Mouse (Mus musculus): Measurements from ENCODE around the gene Rspo1.

Gene Rspo1

GRCm38 (mm10) chr4:124985671-124986602 lies at the start of gene Rspo1:
TSS of gene Rspo1 (plus strand) at chr4:124986430.
- in situ Hi-C loops (cut with MboI): no loop called here

GRCm38 (mm10) chr4:124936613-124937471 lies 49.4 kb upstream of the Rspo1 start, which contains the start of gene 9930104L06Rik:
TSS of gene 9930104L06Rik (plus strand) at chr4:124937048.
- in situ Hi-C loops (cut with MboI): loop anchor here (25.0 kb wide), 1 partner anchor 125 kb away; the partner anchor contains the start of genes Dnali1 and Snip1

DNA sequence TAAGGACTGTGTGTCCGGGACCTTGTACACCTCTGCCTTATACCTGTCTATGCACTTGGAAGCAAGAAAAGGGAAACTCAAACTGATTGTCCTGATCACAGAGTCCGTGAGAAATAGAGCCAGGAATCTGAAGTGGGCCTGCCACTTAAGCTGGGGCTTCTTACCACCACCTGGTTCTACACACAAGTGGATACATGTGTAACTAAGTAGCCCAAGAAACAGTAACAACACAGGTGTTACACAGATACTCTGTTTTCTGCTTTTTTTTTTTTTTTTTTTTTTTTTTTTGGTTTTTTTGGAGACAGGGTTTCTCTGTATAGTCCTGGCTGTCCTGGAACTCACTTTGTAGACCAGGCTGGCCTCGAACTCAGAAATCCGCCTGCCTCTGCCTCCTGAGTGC lies 47.0 kb upstream of the Rspo1 start, which contains the start of gene Cdca8:
TSS of gene Cdca8 (minus strand) at position 101 of the 400 bp plus-strand sequence.
- in situ Hi-C loops (cut with MboI): loop anchor here (25.0 kb wide), 1 partner anchor 123 kb away; the partner anchor contains the start of genes Dnali1 and Snip1

- in situ Hi-C loops (cut with MboI): loop anchor here (10.0 to 25.0 kb wide), 2 partner anchors 119 to 172 kb away; partner anchors contain the start of genes Dnali1 and Snip1
These were observed 43.2 kb upstream of the Rspo1 start for GRCm38 (mm10) chr4:124943022-124943421.

DNA sequence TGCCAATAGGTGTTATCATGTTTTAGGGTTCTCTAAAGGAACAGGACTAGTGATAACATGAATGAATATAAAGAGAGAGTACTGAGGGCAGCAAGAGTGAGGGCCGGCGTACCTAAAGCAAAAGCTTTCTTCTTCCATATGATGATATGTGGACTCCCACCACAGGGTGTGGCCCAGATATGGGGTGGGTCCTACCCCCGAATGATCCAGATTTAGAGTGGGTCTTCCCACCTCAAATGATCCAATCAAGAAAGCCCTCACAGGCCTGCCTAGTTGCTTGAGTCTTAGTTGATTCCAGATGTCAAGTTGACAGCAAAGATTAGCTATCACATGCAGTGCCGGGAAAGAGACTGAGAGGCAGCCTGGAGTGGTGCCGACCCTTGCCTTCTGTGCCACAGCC lies 42.4 kb upstream of the Rspo1 start:
- in situ Hi-C loops (cut with MboI): loop anchor here (10.0 to 25.0 kb wide), 2 partner anchors 119 to 171 kb away; partner anchors contain the start of genes Dnali1 and Snip1

GRCm38 (mm10) chr4:124944961-124945360 lies 41.3 kb upstream of the Rspo1 start:
- in situ Hi-C loops (cut with MboI): loop anchor here (10.0 to 25.0 kb wide), 2 partner anchors 117 to 170 kb away; partner anchors contain the start of genes Dnali1 and Snip1

DNA sequence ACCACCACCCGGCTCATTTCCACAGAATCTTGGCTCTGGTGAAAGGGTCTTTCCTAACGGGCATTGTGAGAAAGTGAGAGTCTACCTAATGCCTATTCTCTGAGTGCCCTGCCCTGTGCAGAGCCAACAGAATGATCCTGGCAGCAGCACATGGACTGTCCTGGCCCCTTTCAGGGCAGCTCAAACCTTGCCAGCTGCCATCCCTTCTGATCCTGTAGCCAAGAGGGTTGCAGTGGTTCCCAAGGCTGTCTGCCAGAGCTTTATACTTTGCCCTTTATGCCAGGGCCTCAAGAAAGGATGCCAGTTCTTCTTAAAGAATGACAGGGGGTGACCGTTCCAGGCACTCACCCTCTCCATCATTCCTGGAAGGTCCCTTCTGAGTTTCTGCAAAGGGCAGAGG lies 36.7 kb upstream of the Rspo1 start:
- in situ Hi-C loops (cut with MboI): loop anchor here (10.0 to 25.0 kb wide), 2 partner anchors 113 to 165 kb away; partner anchors contain the start of genes Dnali1 and Snip1

DNA sequence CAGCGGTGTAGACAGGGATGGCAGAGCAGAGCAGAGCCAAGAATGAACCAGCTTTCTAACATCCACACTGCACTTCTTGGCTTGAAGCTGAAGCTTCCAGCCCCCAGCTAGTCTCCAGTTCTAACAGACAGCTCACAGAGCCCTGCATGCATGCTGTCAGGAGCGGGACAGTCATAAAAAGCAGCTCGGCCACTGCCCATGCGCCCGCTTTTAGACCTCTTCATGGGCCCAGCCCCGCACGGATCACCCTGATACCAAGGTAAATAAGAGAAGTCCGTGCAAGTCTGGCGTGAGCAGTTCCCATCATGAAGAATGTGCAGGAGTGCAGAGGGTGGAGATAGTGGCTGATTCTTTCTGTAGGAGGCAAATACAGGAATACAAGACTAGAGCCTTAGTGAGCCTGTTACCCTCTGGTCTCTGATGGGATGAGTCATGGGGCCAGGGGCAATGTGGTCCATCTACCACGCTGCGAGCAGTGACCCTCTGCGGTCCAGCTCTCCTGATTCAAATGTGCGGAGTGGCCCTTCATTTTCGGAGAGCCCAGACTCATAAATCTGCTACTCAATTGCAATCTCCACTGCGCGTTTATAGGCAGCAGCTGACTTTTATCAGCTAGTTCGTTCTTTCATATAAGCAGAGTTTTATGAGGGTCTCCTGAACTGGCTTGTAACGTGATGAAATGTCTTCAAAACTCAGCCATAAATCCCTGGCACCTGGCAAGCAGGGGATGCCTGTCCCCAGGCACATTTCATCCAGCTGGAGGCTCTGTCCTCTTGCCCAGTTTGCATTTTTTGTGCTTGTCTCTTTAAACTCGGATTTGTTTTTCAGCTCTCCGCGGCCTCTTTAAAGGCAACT lies 35.8 kb upstream of the Rspo1 start:
- in situ Hi-C loops (cut with MboI): no loop called here

DNA sequence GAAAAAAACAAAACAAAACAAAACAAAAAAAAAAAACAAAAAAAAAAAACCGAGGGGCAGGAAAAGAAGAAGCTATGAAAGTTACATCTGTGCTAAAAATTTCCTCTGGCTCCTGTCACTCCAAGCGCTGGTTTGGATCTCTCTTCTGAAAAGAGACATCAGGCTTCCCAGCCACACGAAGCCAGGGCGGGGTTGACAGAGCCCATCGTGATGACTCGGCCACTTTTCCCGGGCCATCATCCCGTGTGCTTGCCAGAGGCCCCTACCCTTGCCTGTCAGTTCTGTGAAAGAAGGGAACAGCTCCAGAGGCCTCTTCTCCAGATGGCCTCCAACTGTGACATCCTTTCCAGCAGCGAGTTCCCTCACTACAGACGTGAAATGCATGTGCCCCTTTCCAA lies 35.2 kb upstream of the Rspo1 start:
- in situ Hi-C loops (cut with MboI): no loop called here

GRCm38 (mm10) chr4:124953546-124953945 lies 32.7 kb upstream of the Rspo1 start:
- in situ Hi-C loops (cut with MboI): no loop called here

DNA sequence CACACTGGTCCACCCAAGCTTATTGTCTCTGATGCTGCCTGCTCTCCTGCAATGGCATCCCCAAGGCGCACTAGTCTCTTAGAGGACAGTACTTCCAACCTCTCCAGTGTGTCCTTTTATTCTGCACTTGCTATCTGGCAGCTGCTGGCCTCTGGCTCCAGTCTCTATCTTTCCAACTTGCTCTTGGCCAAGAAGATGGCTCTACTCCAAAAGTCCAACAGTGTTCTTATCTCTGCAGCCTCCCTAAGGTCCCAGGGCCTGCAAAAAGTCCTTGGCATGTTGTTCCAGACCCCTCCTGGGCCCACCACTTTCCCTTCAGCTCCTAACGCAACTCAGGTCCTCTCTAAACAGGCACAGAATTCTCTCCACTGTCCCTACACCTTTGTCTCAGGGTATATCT lies 28.9 kb upstream of the Rspo1 start:
- in situ Hi-C loops (cut with MboI): no loop called here

GRCm38 (mm10) chr4:124959062-124959461 lies 27.2 kb upstream of the Rspo1 start:
- in situ Hi-C loops (cut with MboI): no loop called here

DNA sequence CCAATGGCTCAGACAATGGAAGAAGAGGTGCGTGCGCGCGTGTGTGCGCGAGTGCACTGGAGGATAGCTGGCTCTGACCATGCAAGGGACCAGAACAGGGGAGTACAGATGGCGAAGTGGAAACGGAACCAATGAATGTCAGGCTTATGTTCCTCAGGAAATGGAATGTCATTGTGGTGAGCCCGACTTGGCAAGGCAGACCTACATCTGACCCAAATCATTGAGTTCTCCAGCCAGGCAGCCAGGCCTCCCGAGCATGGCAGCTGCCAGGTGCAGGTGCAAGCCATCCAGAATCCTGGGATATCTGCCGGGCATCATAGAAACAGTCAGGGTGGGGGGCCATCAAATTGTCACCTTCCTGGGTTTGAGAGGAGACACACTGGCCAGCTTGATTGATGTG lies 25.3 kb upstream of the Rspo1 start:
- in situ Hi-C loops (cut with MboI): no loop called here

- in situ Hi-C loops (cut with MboI): no loop called here
These were observed 23.7 kb upstream of the Rspo1 start for GRCm38 (mm10) chr4:124962576-124962975.

GRCm38 (mm10) chr4:124964912-124965599 lies 21.2 kb upstream of the Rspo1 start:
- in situ Hi-C loops (cut with MboI): no loop called here

- in situ Hi-C loops (cut with MboI): no loop called here
These were observed 17.5 kb upstream of the Rspo1 start for GRCm38 (mm10) chr4:124968711-124969110.

DNA sequence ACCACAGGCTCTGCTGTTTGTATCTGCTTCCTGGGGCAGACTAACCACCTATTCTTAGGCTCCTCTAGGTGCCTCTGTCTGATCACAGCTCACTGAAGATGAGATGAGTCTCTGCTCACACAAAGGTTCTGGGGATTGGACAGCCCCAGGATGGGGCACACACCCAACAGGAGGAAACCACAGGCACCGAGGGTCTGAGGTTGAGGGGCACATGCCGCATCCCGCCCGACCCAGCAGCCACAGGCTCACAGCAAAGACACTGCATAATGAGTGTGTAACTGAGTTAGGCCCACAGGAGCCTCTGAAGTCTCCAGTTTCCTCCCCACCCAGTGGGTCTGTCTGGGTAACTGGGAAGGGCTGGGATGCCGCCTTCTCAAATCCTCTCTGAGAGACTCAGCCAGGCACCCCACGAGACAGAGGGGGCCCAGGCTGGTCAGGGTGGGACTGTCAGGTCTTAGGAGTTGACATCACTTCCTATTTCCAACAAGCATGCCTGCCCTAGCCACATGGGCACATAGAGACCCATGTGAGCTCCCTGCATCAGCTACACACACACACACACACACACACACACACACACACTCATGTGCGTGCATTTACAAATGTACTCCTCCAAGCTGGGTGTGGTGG lies 16.9 kb upstream of the Rspo1 start:
- in situ Hi-C loops (cut with MboI): no loop called here

GRCm38 (mm10) chr4:124970194-124970593 lies 16.0 kb upstream of the Rspo1 start:
- in situ Hi-C loops (cut with MboI): no loop called here

DNA sequence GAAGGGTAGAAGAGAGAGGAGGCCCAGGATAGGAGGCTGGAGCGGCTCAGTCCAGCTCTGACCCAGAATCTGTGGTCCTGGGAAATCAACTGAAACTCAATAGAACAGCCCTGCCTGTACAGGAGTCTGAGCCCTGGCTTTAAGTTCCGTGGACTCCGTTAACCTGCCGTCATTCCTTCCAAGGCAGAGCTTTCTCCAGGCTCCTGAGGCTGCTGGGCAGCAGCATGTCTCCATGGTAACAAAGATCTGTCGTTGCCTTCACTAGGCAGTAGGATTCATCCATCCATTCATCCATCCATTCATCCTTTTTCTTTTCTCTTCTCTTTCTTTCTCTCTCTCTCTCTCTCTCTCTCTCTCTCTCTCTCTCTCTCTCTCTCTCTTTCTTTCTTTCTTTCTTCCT lies 15.6 kb upstream of the Rspo1 start:
- in situ Hi-C loops (cut with MboI): no loop called here

DNA sequence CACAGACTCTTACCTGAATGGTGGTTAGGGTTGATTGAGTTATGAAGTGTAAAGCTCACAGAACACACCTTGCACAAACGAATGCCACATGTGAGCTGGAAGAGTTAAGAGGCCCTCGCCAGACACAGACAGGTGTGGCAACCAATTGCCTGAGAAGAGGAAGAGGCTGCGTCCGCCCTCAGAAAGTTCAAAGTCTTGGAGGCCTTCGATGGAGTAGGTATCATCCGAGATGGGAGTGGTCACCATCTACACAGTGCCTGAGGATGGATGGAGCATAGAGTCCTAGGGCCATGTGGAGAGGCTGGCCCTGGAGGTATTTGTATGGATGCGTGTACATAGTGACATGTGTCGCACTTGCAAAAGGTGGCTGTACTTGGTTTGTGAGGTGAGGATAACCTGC lies 15.1 kb upstream of the Rspo1 start:
- in situ Hi-C loops (cut with MboI): no loop called here
